Mouse (Mus musculus) kidney, adult 8-10 months (tissue): ENCODE data around the gene Zfp131.

Experiments
- DNase-seq, 2 experiments: peaks; one replicate each; pipeline ENCODE4 v3.0.0; 2022

Zfp131 gene

DNA sequence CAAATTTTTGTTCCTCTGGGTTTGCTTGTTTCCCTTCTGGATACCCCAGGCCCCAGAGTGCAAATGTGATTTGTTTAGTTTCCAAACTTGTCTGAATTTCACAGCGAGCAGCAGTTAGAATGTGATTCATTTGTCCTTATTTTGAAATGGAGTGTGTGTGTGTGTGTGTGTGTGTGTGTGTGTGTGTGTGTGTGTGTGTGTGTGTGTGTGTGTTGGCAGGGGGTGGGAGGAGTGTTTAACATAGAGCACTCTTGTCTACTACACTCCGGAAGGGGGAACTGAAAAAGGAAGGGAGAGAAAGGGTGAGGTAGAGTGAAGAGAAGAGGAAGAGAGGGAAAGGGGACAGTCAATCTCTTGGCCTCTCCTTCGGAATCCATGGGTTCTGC is 36.1 kb downstream of the Zfp131 start:
- no peak for DNase-seq

DNA sequence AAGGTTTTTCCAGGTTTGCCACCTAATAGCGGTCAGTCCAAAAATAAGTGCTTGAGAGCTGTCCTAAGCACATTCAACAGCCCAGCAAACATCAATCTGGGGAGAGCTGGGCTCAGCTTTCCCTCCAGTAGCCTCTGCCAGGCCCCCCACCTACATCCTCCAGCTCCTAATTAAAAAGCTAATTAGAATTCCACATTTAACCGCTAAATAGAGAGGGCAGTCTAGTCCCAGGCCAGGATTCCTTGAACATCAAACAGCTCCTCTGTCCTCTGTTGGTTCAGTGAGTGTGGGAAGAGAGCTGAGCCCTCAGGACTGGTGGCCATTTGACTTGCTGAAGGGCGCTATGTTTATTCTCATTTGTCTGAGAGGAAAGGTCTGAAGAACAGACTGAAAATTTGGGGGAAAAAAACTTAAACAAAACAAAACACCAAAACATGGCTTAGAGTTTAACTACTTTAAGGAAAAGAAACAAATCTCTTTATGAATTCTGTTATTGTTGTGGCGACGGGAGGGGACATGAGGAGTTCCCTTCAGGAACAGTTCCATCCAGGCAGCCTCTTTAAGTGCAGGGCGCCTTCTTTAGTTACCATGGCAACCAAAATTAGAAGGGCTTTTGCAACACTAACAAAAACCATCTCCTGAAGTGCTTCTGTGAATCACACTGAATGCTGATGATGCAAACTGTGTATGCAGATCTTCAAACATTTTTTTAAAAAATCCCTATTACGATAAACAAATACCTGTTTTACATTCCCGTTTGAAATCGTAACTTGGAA is 36.6 kb downstream of the Zfp131 start:
- no peak for DNase-seq

DNA sequence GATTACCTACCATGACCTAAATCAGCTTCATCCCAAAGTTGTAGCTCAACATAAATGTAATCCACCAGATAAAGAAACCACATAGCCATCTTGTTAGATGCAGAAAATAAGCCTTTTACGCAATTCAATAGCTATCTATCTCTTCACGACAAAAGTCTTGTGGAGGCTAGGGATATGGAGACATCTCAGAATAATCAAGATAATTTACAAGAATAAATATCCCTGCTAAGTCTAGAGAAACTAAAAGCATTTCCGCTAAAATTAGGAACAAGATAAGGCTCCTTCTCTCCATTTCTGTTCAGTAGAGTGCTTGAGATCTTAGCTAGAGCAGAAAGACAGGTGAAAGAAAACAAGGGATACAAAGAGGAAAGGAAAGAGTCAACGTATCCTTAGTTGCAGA is 43.8 kb downstream of the Zfp131 start:
- DNase-seq: no peak

DNA sequence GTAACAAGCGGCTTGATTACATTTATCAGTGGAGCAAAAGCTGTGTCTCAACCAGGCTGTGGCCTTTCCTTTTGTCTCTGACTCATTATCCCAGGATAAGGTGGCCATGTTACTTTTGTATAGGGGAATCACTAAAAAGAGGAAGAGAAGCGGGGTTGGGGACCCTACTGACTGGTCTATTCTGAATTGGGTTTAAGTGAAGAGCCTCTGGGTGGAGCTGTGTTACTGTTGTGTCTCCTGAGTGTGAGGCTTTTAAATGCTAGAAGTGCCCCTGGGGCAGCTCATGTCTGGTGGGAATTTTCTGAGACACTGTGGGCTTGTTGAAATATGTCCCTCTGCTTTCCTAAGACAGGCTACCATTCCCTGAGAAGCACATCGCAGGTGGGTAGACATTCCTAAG is 47.2 kb downstream of the Zfp131 start:
- DNase-seq: no peak

- no peak for DNase-seq
These were observed 47.8 kb downstream of the Zfp131 start for GRCm38 (mm10) chr13:119742711-119743415.

DNA sequence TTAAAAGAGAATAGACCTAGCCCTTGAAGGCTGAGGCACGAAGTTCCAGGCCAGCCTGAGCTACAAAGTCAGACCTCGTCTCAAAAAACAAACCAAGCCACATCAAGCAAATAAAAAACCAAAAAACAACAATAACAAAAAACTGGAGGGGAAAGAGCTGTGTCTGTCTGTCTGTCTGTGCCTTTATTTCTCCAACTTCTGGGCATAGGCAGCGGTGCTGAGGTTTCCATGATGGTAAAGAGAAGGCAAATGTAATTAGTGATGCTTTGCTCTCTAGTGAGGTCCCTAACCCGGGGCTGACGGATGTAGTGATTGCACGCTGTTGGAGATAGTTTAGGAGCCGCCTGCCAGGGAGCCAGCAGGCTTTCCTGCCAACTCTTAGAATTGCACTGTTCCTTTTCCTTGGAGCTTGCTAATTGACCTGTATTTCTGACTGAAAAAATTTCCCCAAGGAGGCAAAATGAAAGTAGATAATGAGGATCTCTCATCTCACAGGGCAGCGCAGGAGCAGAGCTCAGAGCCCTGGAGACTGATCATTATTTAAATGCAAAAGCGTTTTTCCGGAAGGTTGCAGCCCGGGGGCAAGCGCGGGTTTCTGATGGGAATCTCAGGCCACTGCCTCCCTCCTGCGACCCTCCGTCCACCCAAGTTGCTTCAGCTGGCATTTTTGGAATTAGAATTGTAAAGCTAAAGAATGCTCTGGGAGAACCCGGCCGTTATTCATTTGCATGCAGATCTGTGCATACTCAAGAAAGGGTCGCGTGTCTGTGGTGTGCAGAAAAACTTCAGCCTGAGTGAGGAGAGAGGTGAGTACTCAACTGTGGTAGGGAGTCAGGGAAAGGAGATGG is 49.1 kb downstream of the Zfp131 start:
- DNase-seq: no peak

- DNase-seq: no peak
These were observed 59.2 kb downstream of the Zfp131 start for GRCm38 (mm10) chr13:119731448-119731847.

- no peak for DNase-seq
These were observed 61.3 kb downstream of the Zfp131 start for GRCm38 (mm10) chr13:119729406-119729805.

GRCm38 (mm10) chr13:119727608-119728387 is 62.9 kb downstream of the Zfp131 start:
- DNase-seq: no peak

- DNase-seq: no peak
These were observed 66.1 kb downstream of the Zfp131 start for GRCm38 (mm10) chr13:119724541-119724940.

DNA sequence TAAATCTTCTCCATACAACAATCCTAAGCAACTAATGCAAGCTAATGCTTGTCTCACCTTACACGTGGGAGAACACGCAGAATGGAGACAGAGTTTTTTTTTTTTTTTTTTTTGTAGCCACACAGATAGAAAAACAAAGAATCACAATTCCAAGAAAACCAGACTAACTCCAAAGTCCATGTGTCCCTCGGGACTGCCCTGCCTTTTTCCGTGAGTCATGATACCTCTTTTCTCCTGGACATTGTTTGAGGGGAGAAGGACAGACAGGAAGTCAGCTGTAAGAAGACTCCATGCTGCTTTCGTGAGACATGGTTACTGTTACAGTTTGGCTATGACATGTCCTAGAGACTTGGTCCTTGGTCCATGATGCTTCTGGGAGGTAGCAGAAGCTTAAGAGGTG is 67.3 kb downstream of the Zfp131 start:
- DNase-seq: no peak

DNA sequence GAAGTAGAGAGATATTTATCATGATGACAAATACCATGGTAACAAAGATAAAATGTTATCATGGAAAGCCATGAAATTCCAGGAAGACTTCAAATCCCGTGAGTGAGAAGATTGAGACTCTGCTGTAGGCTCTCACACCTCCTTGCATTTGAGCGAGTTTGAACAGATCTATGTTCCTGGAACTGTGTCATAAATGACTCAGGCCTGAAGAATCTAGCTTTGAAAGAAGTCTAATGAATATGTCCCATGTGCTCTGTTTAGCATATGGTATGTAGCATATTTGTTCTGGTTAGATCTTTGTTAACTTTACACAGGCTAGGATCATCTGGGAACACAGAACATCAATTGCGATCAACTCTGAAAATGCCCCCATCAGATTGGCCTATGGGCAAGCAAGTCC is 68.2 kb downstream of the Zfp131 start:
- DNase-seq: no peak

- DNase-seq: no peak
These were observed 74.6 kb downstream of the Zfp131 start for GRCm38 (mm10) chr13:119716105-119716504.
